Mouse (Mus musculus) thymus, postnatal 0 days (tissue): ENCODE measurements around the gene Tssc4. TPM values are rescaled to one million over a fixed set of nuclear protein-coding genes. Genes with fewer than 3 reads are reported as not detected.

Experiments used
- DNase-seq: peaks from one replicate; pipeline ENCODE4 v3.0.0-alpha.2; 2015; ENCODE audit warnings: low spot score
- polyA plus RNA-seq: library from polyadenylated mRNA; unstranded; fragments of >200 nt; fragmentation: Nextera tagmentation; extraction: Ambion mirVana; gene quantifications from 2 replicates; pipeline ENCODE4 v1.2.1, GENCODE M21; 2015

Gene Tssc4
- polyA plus RNA-seq, 1 experiment from 2014 or later = 68.5 TPM

DNA sequence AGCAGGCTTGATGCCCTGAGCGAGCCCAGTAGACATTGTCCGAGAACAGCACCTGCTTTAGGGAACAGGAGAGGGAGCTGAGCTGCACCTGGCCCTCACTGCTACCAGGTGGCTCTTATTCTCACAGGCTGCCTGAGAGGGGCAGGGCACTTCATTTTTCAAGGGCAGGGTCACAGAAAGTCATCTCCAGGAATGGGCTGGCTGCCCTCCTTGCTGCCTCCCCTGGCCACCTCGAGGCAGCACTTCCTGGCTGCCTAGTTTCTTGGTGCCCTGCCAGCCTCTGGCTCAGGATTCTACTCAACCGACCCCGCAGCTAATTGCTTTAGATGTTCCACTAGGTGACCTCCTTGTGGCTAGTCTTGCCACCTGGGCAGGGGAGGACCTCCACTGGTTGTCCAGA is 39.2 kb downstream of the Tssc4 start:
- DNase-seq = no peak

- no peak for DNase-seq
Observed at GRCm38 (mm10) chr7:143108996-143109660, 40.1 kb downstream of the Tssc4 start.

GRCm38 (mm10) chr7:143109696-143110095 is 40.6 kb downstream of the Tssc4 start:
- DNase-seq = no peak

DNA sequence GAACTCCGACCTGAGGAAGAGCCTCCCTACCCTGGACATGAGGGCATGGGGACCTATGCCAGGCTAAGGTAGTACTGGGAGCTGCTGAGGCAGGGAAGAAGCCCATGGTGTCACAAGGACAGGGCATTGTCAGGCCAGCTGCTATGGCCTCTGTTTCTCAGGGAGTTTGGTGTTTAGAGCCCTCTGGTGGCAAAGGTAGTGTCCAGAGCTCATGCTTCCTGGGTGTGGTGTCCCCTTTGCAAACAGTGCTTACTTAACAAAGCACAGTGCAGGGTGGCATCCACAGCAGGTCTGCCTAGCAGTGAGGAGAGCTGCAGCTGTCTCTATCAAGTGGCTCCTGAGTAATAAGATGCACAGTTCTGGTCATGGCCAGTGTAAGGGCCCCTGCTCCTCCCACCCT is 41.8 kb downstream of the Tssc4 start:
- no peak for DNase-seq

DNA sequence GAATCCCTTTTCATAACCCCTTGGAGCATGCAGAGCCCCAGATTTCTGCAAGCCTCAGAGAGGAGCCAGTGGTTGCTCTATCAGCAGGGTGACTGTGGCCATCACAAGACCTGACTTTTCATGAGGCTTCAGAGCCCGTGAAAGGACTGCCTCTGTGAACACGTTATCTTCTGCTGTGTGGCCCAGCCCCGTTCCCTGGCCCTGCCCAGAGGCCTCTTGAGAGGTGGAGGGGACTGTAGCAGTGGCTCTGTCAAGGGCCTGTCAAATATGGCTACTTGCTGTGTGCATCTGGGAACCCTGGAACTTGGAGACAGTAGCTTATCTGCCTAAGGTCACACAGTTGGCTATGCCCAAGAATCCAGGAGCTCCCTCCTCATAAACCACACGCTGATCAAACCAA is 42.7 kb downstream of the Tssc4 start:
- no peak for DNase-seq

GRCm38 (mm10) chr7:143112395-143112794 is 43.3 kb downstream of the Tssc4 start:
- DNase-seq = no peak

- no peak for DNase-seq
Observed at GRCm38 (mm10) chr7:143114773-143115172, 45.7 kb downstream of the Tssc4 start.

DNA sequence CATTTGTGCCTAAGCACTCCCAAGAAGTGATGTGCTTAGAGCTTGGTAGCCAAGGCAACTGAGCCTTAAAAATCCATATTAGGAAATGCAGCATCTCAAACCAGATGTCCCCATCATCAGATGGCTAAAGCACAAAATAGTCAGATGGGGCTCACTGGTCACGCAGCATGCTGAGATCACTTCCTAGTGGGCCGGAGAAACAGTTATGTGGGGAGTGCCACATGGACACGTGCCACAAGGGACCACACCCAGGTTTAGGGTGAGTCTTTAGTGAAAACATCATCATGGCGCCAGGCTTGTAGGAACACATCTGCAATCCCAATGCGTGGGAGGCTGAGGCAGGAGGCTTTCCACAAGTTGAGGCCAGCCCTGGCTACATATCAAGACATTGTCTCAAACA is 47.5 kb downstream of the Tssc4 start:
- DNase-seq = no peak

DNA sequence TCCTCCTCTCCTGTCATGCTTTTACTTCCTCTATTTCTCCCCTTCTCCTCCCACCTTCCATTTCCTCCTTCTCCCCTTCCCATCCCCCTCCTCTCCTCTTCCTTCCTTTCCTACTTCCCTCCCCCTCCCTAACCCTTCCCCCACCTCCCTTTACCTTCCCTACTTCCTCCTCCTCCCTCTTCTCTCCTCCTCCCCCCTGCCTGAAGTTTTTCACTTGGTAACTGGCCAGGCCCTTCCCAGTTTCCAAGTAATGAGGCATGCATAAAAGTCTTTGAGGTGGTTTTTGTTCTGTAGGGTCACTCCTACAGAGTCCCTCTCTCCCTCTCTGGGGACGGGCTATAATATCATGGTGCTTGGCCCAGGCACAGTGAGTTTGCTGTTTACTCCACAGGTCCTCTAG is 50.4 kb downstream of the Tssc4 start:
- no peak for DNase-seq

- DNase-seq = peak; percentile 39
Observed at GRCm38 (mm10) chr7:143119826-143120225, 50.8 kb downstream of the Tssc4 start.

Other genes starting within 250 kb of the Tssc4 start
- 0.37 and 1.2 TPM in 2 replicates for gene Th, start 138.1 kb upstream of the Tssc4 start, polyA plus RNA-seq
- 2.9 and 3.1 TPM in 2 replicates for gene Ascl2, start 100.0 kb upstream of the Tssc4 start, polyA plus RNA-seq
- gene Tspan32, start 64.2 kb upstream of the Tssc4 start, polyA plus RNA-seq = 44.5 and 58.2 TPM in 2 replicates
- 228 and 233 TPM in 2 replicates for gene Cd81, start 16.5 kb upstream of the Tssc4 start, polyA plus RNA-seq
- 0.98 and 1.5 TPM in 2 replicates for gene Trpm5, start 25.4 kb downstream of the Tssc4 start, polyA plus RNA-seq
- 0.29 and 1.0 TPM in 2 replicates for gene Kcnq1, start 37.1 kb downstream of the Tssc4 start, polyA plus RNA-seq